Mouse (Mus musculus): ENCODE data around the gene 4930564D02Rik. TPM values are rescaled to one million over a fixed set of nuclear protein-coding genes. Genes with fewer than 3 reads are reported as not detected.

4930564D02Rik gene
- polyA plus RNA-seq, 1 experiment: not detected

DNA sequence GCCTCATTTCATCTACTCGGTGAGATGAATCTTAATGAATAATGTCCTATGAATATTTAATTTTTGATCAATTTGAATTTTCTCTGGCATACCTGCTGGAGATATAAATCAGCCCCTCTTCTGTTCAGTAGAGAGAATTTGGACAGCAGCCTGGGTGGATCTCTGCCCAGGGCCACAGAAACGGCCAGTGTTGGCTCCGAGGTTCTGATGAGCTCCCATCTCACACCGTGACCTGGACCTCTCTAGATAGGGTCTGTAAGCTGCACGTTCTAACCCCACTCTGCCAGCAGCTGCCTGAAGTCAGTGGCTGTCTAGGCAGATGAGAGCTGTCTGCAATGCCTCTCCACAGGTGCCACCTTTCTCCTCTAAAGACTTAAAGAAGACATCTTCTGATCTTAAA is 28.4 kb downstream of the 4930564D02Rik start:
- Histone ChIP-seq H3K79me3 (ENCODE audit: low read depth) (no peaks in the 10 kb centered on the region), H3K79me2 (ENCODE audit: control insufficient read depth, insufficient read depth) (no peaks in the 10 kb centered on the region), H3ac (ENCODE audit: control insufficient read depth, insufficient read length, low read depth) (no peak overlapping the region), H3K4me3 (ENCODE audit: insufficient read depth, poor library complexity, severe bottlenecking) (no peak overlapping the region), H3K27me3 (ENCODE audit: control insufficient read depth, insufficient read depth, insufficient read length) (peaks cover 4% of the 10 kb centered on the region), H3K36me3 (ENCODE audit: control insufficient read depth, insufficient read depth) (no peaks in the 10 kb centered on the region)
- TF ChIP-seq MYOD1 (IDR thresholded peaks at IDR 0.05; ENCODE audit: control insufficient read depth, insufficient read length, low read depth) (no peak), MAX (IDR thresholded peaks at IDR 0.05) (no peak), CEBPB (IDR thresholded peaks at IDR 0.05; ENCODE audit: low read depth) (no peak), USF1 (IDR thresholded peaks at IDR 0.05; ENCODE audit: low read depth) (no peak), CTCF (IDR thresholded peaks at IDR 0.05; ENCODE audit: control insufficient read depth, insufficient read depth, insufficient read length) (no peak), MYOG (IDR thresholded peaks at IDR 0.05; ENCODE audit: control insufficient read depth, extremely low read depth, insufficient read length) (no peak), FOSL1 (IDR thresholded peaks at IDR 0.05; ENCODE audit: insufficient read depth, low read length, poor library complexity, severe bottlenecking) (no peak)

DNA sequence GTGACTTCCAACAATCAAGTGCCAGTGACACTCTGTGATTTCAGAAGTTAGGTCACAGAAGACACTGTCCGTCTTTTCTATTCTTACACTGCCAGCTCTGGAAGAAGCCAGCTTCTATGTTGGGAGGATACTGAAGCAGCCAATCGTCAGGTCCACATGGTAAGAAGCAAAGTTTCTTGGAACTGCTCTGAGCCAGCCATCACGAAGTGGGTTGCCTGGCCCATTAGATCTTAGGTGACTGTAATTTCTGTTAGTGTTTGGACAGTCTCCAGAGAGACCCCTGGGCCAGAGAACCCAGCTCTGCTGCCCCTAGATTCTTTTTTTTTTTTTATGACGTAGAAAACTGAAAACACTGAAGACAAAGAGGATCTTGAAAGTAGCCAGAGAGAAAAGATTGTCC is 30.9 kb downstream of the 4930564D02Rik start:
- TF ChIP-seq MYOG (IDR thresholded peaks at IDR 0.05; ENCODE audit: control insufficient read depth, extremely low read depth, insufficient read length): no peak
- no peak for TF ChIP-seq CTCF (IDR thresholded peaks at IDR 0.05; ENCODE audit: control insufficient read depth, insufficient read depth, insufficient read length)
- TF ChIP-seq MAX (IDR thresholded peaks at IDR 0.05): no peak
- TF ChIP-seq FOSL1 (IDR thresholded peaks at IDR 0.05; ENCODE audit: insufficient read depth, low read length, poor library complexity, severe bottlenecking): no peak
- TF ChIP-seq CEBPB (IDR thresholded peaks at IDR 0.05; ENCODE audit: low read depth): no peak
- TF ChIP-seq USF1 (IDR thresholded peaks at IDR 0.05; ENCODE audit: low read depth): no peak
- TF ChIP-seq MYOD1 (IDR thresholded peaks at IDR 0.05; ENCODE audit: control insufficient read depth, insufficient read length, low read depth): no peak
- Histone ChIP-seq H3K4me3 (ENCODE audit: insufficient read depth, poor library complexity, severe bottlenecking) (no peak overlapping the region), H3ac (ENCODE audit: control insufficient read depth, insufficient read length, low read depth) (no peak overlapping the region), H3K36me3 (ENCODE audit: control insufficient read depth, insufficient read depth) (no peaks in the 10 kb centered on the region), H3K79me3 (ENCODE audit: low read depth) (no peaks in the 10 kb centered on the region), H3K79me2 (ENCODE audit: control insufficient read depth, insufficient read depth) (no peaks in the 10 kb centered on the region), H3K27me3 (ENCODE audit: control insufficient read depth, insufficient read depth, insufficient read length) (peaks cover 11% of the 10 kb centered on the region)

DNA sequence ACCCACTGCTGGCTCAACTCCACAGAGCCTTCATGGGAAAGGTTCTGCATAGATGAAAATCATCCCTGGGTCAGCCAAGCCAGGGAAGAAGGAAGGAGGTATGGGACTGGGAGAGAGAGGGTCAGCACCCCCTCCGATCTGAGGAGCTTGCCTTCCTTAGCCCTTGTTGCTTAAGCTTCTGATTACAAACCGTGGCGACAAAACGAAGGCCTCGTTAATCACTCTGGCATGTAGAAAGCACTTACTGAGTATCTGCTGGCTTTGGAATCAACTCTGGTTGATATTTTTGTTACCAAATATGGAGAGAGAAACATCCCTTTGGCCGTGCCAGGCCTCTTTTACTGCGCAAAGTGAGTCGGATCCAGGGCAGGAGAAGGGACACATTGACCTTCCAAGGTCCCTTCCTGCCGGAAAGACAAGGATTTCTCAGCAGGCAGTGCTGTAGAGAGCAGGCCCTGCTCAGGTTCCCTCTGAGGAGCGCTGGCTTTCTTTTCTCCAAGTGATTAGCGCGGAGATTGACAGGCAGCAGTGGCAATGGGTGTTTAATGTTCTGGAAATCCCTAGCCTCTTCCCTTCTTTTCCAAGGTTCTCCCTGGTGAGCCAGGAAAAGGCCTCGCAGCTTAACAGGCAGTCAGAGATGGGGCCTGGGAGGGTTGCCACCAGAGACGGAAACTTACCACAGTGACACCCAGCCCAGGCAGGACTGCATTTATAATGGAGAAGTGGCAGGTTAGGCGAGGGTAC is 33.1 kb downstream of the 4930564D02Rik start:
- peaks cover 11% of the 10 kb centered on the region for H3K27me3 ChIP-seq (ENCODE audit: control insufficient read depth, insufficient read depth, insufficient read length)
- TF ChIP-seq CTCF (IDR thresholded peaks at IDR 0.05; ENCODE audit: control insufficient read depth, insufficient read depth, insufficient read length): no peak
- TF ChIP-seq MYOG (IDR thresholded peaks at IDR 0.05; ENCODE audit: control insufficient read depth, extremely low read depth, insufficient read length): no peak
- no peak for TF ChIP-seq FOSL1 (IDR thresholded peaks at IDR 0.05; ENCODE audit: insufficient read depth, low read length, poor library complexity, severe bottlenecking)
- no peak for TF ChIP-seq MAX (IDR thresholded peaks at IDR 0.05)
- no peak for TF ChIP-seq USF1 (IDR thresholded peaks at IDR 0.05; ENCODE audit: low read depth)
- no peak for TF ChIP-seq MYOD1 (IDR thresholded peaks at IDR 0.05; ENCODE audit: control insufficient read depth, insufficient read length, low read depth)
- no peak for TF ChIP-seq CEBPB (IDR thresholded peaks at IDR 0.05; ENCODE audit: low read depth)
- H3K79me3 ChIP-seq (ENCODE audit: low read depth): no peaks in the 10 kb centered on the region
- no peaks in the 10 kb centered on the region for H3K36me3 ChIP-seq (ENCODE audit: control insufficient read depth, insufficient read depth)
- no peaks in the 10 kb centered on the region for H3K79me2 ChIP-seq (ENCODE audit: control insufficient read depth, insufficient read depth)
- no peak overlapping the region for H3K4me3 ChIP-seq (ENCODE audit: insufficient read depth, poor library complexity, severe bottlenecking)
- no peak overlapping the region for H3ac ChIP-seq (ENCODE audit: control insufficient read depth, insufficient read length, low read depth)

DNA sequence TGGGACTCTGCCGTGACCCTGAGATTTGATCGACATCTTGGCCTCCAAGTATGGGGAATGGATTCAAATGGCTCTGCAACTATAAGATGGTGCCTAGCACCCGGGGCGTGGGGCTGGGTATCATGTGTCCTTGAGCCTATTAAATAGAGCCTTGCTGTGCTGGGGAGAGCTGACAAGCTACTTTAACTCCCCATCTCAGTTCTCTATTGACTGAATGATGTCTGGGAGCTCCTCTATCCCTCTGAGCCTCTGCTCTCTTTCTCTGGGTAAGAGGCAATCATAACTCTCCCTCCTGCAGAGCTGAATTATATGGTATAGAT is 33.6 kb downstream of the 4930564D02Rik start:
- Histone ChIP-seq H3K36me3 (ENCODE audit: control insufficient read depth, insufficient read depth) (no peaks in the 10 kb centered on the region), H3K79me3 (ENCODE audit: low read depth) (no peaks in the 10 kb centered on the region), H3K4me3 (ENCODE audit: insufficient read depth, poor library complexity, severe bottlenecking) (no peak overlapping the region), H3K27me3 (ENCODE audit: control insufficient read depth, insufficient read depth, insufficient read length) (peaks cover 11% of the 10 kb centered on the region), H3ac (ENCODE audit: control insufficient read depth, insufficient read length, low read depth) (no peak overlapping the region), H3K79me2 (ENCODE audit: control insufficient read depth, insufficient read depth) (no peaks in the 10 kb centered on the region)
- TF ChIP-seq USF1 (IDR thresholded peaks at IDR 0.05; ENCODE audit: low read depth) (no peak), MAX (IDR thresholded peaks at IDR 0.05) (no peak), CEBPB (IDR thresholded peaks at IDR 0.05; ENCODE audit: low read depth) (no peak), FOSL1 (IDR thresholded peaks at IDR 0.05; ENCODE audit: insufficient read depth, low read length, poor library complexity, severe bottlenecking) (no peak), MYOG (IDR thresholded peaks at IDR 0.05; ENCODE audit: control insufficient read depth, extremely low read depth, insufficient read length) (no peak), CTCF (IDR thresholded peaks at IDR 0.05; ENCODE audit: control insufficient read depth, insufficient read depth, insufficient read length) (no peak), MYOD1 (IDR thresholded peaks at IDR 0.05; ENCODE audit: control insufficient read depth, insufficient read length, low read depth) (no peak)

DNA sequence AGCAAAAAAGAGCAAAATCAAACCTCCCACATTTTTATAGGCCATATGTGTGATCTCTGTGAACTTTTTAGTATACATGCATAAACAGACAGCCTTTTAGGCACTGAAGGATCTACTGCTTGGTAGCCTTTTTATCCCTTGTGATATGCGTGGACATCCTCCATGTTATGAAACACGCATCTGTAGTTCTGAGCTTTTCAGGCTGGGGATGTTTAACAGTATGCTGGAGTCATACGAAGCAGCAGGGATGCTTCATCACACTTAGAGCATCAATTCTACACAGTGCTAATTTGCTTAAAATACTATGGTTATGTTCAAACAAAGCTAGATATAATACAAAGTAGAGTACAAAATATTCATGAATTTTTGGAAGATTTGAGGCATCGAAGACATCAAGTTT is 39.2 kb downstream of the 4930564D02Rik start:
- H3K4me3 ChIP-seq (ENCODE audit: insufficient read depth, poor library complexity, severe bottlenecking): no peak overlapping the region
- H3K79me2 ChIP-seq (ENCODE audit: control insufficient read depth, insufficient read depth): no peaks in the 10 kb centered on the region
- no peak for TF ChIP-seq MYOD1 (IDR thresholded peaks at IDR 0.05; ENCODE audit: control insufficient read depth, insufficient read length, low read depth)
- TF ChIP-seq FOSL1 (IDR thresholded peaks at IDR 0.05; ENCODE audit: insufficient read depth, low read length, poor library complexity, severe bottlenecking): no peak
- no peak for TF ChIP-seq MAX (IDR thresholded peaks at IDR 0.05)
- no peak for TF ChIP-seq MYOG (IDR thresholded peaks at IDR 0.05; ENCODE audit: control insufficient read depth, extremely low read depth, insufficient read length)
- no peak for TF ChIP-seq CTCF (IDR thresholded peaks at IDR 0.05; ENCODE audit: control insufficient read depth, insufficient read depth, insufficient read length)
- TF ChIP-seq USF1 (IDR thresholded peaks at IDR 0.05; ENCODE audit: low read depth): no peak
- no peak overlapping the region for H3ac ChIP-seq (ENCODE audit: control insufficient read depth, insufficient read length, low read depth)
- H3K27me3 ChIP-seq (ENCODE audit: control insufficient read depth, insufficient read depth, insufficient read length): peaks cover 24% of the 10 kb centered on the region
- no peaks in the 10 kb centered on the region for H3K36me3 ChIP-seq (ENCODE audit: control insufficient read depth, insufficient read depth)
- no peaks in the 10 kb centered on the region for H3K79me3 ChIP-seq (ENCODE audit: low read depth)

Data from C2C12 (cell line).